Mouse (Mus musculus) olfactory bulb, adult 2 months (tissue): ENCODE data around the gene Opa3.

Experiments
- CTCF ChIP-seq: fragments of 200-500 bp; IDR thresholded peaks from 2 replicates; pipeline ENCODE4 v1.5.1; 2012; ENCODE audit warnings: low read depth, mild to moderate bottlenecking, low read length, moderate library complexity; ENCODE audit not compliant: insufficient read depth
- POLR2A ChIP-seq: fragments of 200-500 bp; IDR thresholded peaks from 2 replicates; pipeline ENCODE4 v1.6.1; 2012; ENCODE audit warnings: mild to moderate bottlenecking, low read depth, low read length, moderate library complexity; ENCODE audit not compliant: insufficient read depth

- TF ChIP-seq CTCF (no peak), POLR2A (no peak)
These were observed 47.2 kb upstream of the Opa3 start for GRCm38 (mm10) chr7:19180862-19181429.
